Comparison of ENCODE assay signal across 8 mouse cellular contexts in the genomic region with DNA sequence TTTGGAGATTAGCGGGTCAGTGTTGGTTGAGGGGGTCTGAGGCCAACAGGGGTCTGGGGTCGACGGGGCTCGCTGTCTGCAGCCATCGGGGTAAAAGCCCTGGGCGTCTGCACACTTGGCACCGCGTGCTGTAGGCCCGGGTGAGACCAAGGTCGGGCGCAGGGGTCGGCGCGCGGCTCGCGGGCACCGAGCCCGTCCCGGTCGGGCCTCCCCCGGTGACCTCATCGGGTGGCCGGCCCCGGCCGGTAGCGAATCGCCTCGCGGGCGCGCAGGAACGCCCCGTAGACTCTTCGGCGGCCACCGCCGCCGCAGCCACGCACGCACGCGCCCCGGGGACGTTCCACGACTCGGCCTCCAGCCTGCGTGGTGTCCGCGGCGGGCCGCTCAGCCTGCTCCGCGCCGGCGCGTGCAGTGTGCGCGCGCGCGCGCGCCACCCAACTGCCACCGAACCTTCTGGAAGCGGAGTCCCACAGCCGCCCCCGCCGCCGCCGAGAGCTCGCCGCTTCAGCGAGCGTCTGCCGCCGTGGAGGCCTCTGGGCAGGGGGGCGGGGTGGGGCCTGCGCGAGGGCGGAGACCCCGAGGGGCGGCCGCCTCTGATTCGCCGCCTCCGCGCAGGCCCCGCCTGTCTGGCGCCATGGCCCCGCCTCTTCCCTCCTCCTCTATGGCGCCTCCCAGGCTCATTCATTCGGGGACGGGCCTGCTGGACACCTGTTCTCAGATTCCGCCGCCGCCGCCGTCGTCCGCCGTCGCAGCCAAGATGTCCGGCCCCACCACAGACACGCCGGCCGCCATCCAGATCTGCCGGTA. TPM values are rescaled to one million over a fixed set of nuclear protein-coding genes. Genes with fewer than 3 reads are reported as not detected.
DNase-seq lines count a peak whose midpoint lies in the region; ATAC-seq and TF ChIP-seq lines count a peak whose summit lies in the region.

A gene (plus strand): TSS at position 598 of the 807 bp plus-strand sequence.

- TF ChIP-seq POLR2A in liver, adult 2 months (IDR thresholded peaks at IDR 0.05; ENCODE audit: extremely low read depth, insufficient read depth, low read length): peak; percentile 74; the same call in 1 of the 2 replicates

- WGBS in heart, embryonic 12.5 days: under 1% methylated on average over 85 of the region's 108 CpGs
- 1% methylated on average over 94 of the region's 108 CpGs for WGBS in kidney, postnatal 0 days
- under 1% methylated on average over 107 of the region's 108 CpGs for WGBS in liver, adult 2 months

- TF ChIP-seq CTCF in kidney, postnatal 0 days (IDR thresholded peaks at IDR 0.05; ENCODE audit: low read depth): no peak
- no peak for TF ChIP-seq CTCF in liver, adult 2 months (IDR thresholded peaks at IDR 0.05; ENCODE audit: low read depth, low read length)

- H3K4me3 ChIP-seq in brown adipose tissue, adult 24 weeks (ENCODE audit: insufficient read depth, low read depth, low read length): peak within 1 kb of the TSS; percentile 86
- H3K4me3 ChIP-seq in heart, embryonic 12.5 days: peak within 1 kb of the TSS; percentile 62
- peak within 1 kb of the TSS; percentile 64 for H3K4me3 ChIP-seq in kidney, postnatal 0 days (replicated peaks; ENCODE audit: low read depth, low read length)
- peak within 1 kb of the TSS; percentile 88 for H3K4me3 ChIP-seq in liver, adult 2 months (ENCODE audit: insufficient read depth, low read depth, low read length)

- no peaks in the 10 kb centered on the region for H3K36me3 ChIP-seq in heart, embryonic 12.5 days
- no peaks in the 10 kb centered on the region for H3K36me3 ChIP-seq in kidney, postnatal 0 days (ENCODE audit: insufficient read depth, low read length)
- no peaks in the 10 kb centered on the region for H3K36me3 ChIP-seq in liver, adult 2 months (ENCODE audit: control insufficient read depth, insufficient read depth, low read length)

- H3K27ac ChIP-seq in brown adipose tissue, adult 24 weeks (replicated peaks; ENCODE audit: low read depth, low read length): peak within 1 kb of the TSS; percentile 64
- H3K27ac ChIP-seq in heart, embryonic 12.5 days (ENCODE audit: poor library complexity, severe bottlenecking): peak within 1 kb of the TSS; percentile 79
- peak within 1 kb of the TSS; percentile 88 for H3K27ac ChIP-seq in kidney, postnatal 0 days
- peak within 1 kb of the TSS; percentile 97 for H3K27ac ChIP-seq in liver, adult 2 months (replicated peaks; ENCODE audit: insufficient read depth, low read depth, low read length)

- H3K27me3 ChIP-seq in heart, embryonic 12.5 days (replicated peaks): peaks cover 31% of the 10 kb centered on the region
- H3K27me3 ChIP-seq in kidney, postnatal 0 days (ENCODE audit: insufficient read depth, low read length): no peaks in the 10 kb centered on the region
- no peaks in the 10 kb centered on the region for H3K27me3 ChIP-seq in liver, adult 2 months (ENCODE audit: control insufficient read depth, insufficient read depth, low read length)

- H3K9me3 ChIP-seq in heart, embryonic 12.5 days (replicated peaks): no peaks in the 10 kb centered on the region
- no peaks in the 10 kb centered on the region for H3K9me3 ChIP-seq in kidney, postnatal 0 days (replicated peaks; ENCODE audit: low read length)

- peaks cover 4% of the 10 kb centered on the region; the same call in 1 of the 2 replicates for H3K4me1 ChIP-seq in brown adipose tissue, adult 24 weeks (ENCODE audit: control insufficient read depth, insufficient read depth, insufficient read length, low read length)
- H3K4me1 ChIP-seq in heart, embryonic 12.5 days (replicated peaks): peaks cover 23% of the 10 kb centered on the region
- 0 out of 2 replicates have a peak, but pooled peaks cover 12% of the 10 kb centered on the region for H3K4me1 ChIP-seq in kidney, postnatal 0 days (replicated peaks; ENCODE audit: insufficient read depth, low read length)
- peaks cover 11% of the 10 kb centered on the region; the same call in 1 of the 2 replicates for H3K4me1 ChIP-seq in liver, adult 2 months (ENCODE audit: control insufficient read depth, insufficient read depth, low read length)

- DNase-seq in CD4-positive helper T cell, adult 2 months (ENCODE audit: low read depth, low spot score): peak; percentile 96
- DNase-seq in kidney, postnatal 0 days (ENCODE audit: low spot score): peak; percentile 95
- DNase-seq in liver, adult 2 months (ENCODE audit: extremely low read depth, low read depth, low spot score): peak; percentile 60
- peak; percentile 87 to 88 for DNase-seq in spleen, postnatal 36 days (ENCODE audit: low spot score in 2 of 2)

- peaks cover 26% of the 10 kb centered on the region for H3K79me2 ChIP-seq in liver, adult 2 months (ENCODE audit: control insufficient read depth, insufficient read depth, low read length)

- ATAC-seq in erythroid progenitor cell, adult 5-6 weeks (replicated peaks; ENCODE audit: low FRiP score, poor library complexity, severe bottlenecking): peak; percentile 92
- ATAC-seq in heart, embryonic 12.5 days (ENCODE audit: insufficient number of reproducible peaks, low FRiP score): peak; percentile 97
- ATAC-seq in kidney, postnatal 0 days (replicated peaks; ENCODE audit: low FRiP score, low read depth): peak; percentile 95
- ATAC-seq in monocyte, adult 5-6 weeks (replicated peaks; ENCODE audit: insufficient number of reproducible peaks, low FRiP score, low TSS enrichment, poor library complexity, severe bottlenecking): peak; percentile 66

- H3K9ac ChIP-seq in heart, embryonic 12.5 days: peak within 1 kb of the TSS; percentile 88
- peak within 1 kb of the TSS; percentile 85 for H3K9ac ChIP-seq in kidney, postnatal 0 days (ENCODE audit: low read depth, low read length)
- H3K9ac ChIP-seq in liver, adult 2 months (ENCODE audit: low read depth, low read length): peak within 1 kb of the TSS; percentile 97

- H3K4me2 ChIP-seq in heart, embryonic 12.5 days: peak within 1 kb of the TSS; percentile 88
- peak within 1 kb of the TSS; percentile 91 for H3K4me2 ChIP-seq in kidney, postnatal 0 days (ENCODE audit: low read length)

RNA-seq across cellular contexts. Expression of the gene that starts here (rescaled TPM):
- polyA plus RNA-seq in brown adipose tissue, adult 24 weeks (2012; ENCODE audit: insufficient read depth, insufficient read length, missing spikeins): 15.6 and 19.4 TPM in 2 replicates
- 15.1 and 30.2 TPM in 2 replicates for total RNA-seq in erythroid progenitor cell, adult 5-6 weeks (2015; ENCODE audit: low replicate concordance)
- total RNA-seq in erythroid progenitor cell, adult 5-6 weeks (2017; ENCODE audit: low replicate concordance): 3.7 and 3.9 TPM in 2 replicates
- polyA plus RNA-seq in heart, embryonic 12.5 days (2016; fragmentation: Nextera tagmentation; extraction: Ambion mirVana): 63.4 and 64.6 TPM in 2 replicates
- polyA plus RNA-seq in kidney, postnatal 0 days (2015; fragmentation: Nextera tagmentation; extraction: Ambion mirVana): 56.4 and 63.5 TPM in 2 replicates
- 9.3 and 10.7 TPM in 2 replicates for total RNA-seq in liver, adult 2 months (2014; rRNA removed)
- polyA plus RNA-seq in liver, adult 2 months (2012; rRNA removed): 18.4 and 20.8 TPM in 2 replicates
- 18.1 to 62.4 TPM (median 30.9 TPM) in 3 replicates for total RNA-seq in monocyte, adult 5-6 weeks (2017)

Comparison
In these comparisons a context has a peak if more than half of its experiments do, and no peak if none do; other contexts are left out.
1. Peak in every context shown above with its lines: DNase-seq, ATAC-seq, H3K4me3 ChIP-seq and H3K27ac ChIP-seq.